Mouse (Mus musculus): ENCODE measurements around the gene Kif20b.

Kif20b gene

GRCm38 (mm10) chr19:34920531-34920930, 1.6 kb upstream of the Kif20b start:
- no peak for DNase-seq (ENCODE audit: low spot score)

- DNase-seq (ENCODE audit: low spot score), result no peak
Observed at GRCm38 (mm10) chr19:34921253-34921651, 909 bp upstream of the Kif20b start.

DNA sequence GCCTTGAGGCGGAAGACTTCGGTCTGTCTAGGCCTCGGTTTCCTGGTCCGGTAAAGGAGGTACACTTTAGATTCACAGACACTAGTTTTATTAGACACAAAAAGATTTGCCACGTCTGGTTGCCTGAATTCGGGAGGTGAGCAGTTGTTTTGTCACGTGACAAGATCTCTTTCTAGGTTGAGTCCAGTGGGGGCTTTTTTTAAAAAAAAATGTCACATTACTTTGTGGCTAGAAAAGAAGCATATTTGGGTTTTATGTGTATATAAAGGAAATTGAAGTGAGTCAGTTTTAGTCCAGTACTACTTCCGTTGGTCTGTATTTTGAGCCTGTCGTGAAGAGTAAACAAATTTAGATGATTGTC, 422 bp downstream of the Kif20b start:
- no peak for DNase-seq (ENCODE audit: low spot score)

DNA sequence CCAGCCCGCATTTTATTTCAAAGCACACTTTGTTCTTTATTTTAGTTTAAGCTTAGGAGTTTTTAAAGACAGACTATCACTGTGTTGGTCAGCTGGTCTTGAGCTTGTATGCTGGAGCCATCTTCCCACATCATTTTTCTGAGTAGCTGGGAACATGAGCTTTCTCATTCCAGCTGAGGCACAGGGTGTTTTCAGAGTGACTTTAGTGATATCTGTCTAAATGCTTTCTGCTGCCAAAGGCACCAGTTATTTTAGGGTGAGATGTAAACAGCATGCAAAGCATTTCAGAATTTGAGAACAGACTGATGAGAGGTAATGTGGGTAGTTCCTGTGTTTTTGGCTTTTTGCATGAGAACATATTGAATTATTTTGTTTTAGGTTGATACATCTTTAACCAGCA, 25.0 kb downstream of the Kif20b start:
- DNase-seq (ENCODE audit: low spot score), result no peak

DNA sequence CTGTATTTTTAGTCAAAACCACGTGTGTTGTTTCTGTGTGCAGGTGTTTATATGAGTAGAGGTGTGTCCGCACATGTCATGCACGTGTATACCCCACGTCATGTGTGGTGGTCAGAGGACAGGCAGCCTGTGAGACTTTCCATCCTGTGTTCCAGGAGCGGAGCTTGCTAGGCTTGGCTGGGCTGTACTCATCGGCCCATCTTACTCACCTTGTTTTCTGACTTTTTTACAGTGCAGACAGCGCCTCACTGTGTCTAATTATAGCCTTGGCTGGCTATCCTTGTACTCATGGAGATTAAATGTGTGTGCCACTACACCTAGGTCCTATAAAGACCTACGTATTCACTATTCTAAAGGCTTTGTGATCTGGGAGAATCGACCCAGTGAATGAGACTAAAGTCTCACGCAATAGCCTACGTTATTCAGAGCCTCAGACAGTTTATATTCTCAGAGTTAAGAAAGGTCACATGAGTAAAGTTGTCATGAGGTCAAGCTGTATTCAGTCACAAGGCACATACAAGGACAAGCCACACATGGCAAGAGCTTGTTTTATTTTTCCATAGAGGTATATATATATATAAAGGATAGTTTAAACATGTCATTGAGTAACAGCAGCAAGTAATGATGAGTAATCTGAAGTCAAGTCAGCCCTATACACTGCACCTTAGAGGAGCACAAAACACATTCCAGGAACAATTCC, 31.8 kb downstream of the Kif20b start:
- DNase-seq (ENCODE audit: low spot score), result no peak

DNA sequence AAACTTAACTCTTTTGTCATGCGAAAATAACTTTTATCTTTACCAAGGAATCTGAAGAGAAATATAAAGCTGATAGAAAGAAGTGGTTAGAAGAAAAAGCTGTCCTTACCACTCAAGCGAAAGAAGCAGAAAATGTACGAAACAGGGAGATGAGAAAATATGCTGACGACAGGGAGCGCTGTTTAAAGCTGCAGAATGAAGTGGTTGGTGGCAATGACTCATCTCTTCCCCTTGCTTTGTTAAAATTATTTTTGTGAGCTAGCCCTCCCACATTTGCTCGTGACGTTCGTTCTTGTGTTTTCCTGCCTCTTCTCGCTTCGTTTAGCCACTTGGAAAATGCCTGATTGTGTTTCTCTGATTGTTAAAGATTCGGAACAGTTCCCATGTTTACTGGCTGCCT, 37.2 kb downstream of the Kif20b start:
- DNase-seq (ENCODE audit: low spot score), result no peak

- no peak for DNase-seq (ENCODE audit: low spot score)
Observed at GRCm38 (mm10) chr19:34984742-34985141, 62.6 kb downstream of the Kif20b start.

DNA sequence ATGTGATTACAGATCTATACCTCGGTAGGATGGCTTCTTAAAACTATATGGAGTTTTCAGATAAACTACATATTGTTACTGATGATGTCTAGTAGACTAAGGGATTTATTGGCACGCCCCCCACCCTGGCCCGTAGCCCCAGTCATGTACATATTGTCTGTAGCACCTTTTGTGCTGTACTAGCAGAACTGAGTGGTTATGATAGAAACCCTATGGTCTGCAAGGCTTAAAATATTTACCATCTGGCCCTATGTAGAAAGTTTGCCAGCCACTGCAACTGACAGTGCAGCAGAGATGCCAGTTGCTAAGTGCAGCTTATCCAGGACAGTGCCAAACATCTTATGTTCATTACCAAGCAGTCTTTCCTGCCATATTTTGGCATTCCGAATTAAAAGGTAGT, 68.3 kb downstream of the Kif20b start:
- no peak for DNase-seq (ENCODE audit: low spot score)

GRCm38 (mm10) chr19:34992969-34993527, 70.9 kb downstream of the Kif20b start:
- DNase-seq (ENCODE audit: low spot score), result peak; percentile 11

DNA sequence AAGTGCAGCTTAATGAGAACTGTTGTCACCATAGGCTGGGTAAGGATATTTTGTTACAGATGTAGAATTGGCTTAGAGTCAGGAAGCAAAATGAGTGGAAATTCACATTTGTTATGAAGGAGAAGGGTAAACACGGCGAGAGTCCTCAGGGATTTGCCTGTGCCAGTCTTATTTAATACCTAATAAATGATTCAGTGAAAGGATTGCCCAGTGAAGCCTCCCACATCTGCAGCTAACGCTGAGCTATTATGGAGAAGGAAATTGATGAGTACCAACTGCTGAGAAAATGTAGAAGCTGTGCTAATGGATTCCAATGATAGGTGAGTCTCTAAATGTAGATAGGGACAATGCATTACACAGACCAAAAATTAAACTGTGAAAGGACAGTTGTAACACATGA, 92.9 kb downstream of the Kif20b start:
- no peak for DNase-seq (ENCODE audit: low spot score)

GRCm38 (mm10) chr19:35017474-35018208, 95.5 kb downstream of the Kif20b start:
- no peak for DNase-seq (ENCODE audit: low spot score)

DNA sequence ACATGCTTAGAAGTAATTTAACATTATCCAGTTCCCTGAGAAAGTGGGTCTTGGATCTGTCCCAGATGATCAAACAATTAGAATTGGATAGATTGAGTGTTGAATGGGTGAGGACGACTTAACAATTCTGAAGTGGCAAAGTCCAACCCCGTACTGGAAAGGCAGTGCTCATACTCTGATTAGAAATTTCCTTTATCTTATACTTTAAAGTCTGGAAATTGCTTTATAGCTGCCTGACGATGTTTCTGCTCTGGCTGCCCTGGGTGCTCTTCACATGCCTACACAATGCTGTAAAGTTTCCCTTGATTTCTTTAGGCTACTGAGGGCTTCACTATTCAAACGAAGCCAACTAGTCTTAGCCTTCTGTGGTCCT, 96.0 kb downstream of the Kif20b start:
- no peak for DNase-seq (ENCODE audit: low spot score)
